Mouse (Mus musculus) urinary bladder, adult 2 months (tissue): ENCODE data around the gene Tcaim. TPM values are rescaled to one million over a fixed set of nuclear protein-coding genes. Genes with fewer than 3 reads are reported as not detected.
A peak's percentile ranks its signal among the peaks of the same experiment; 100 is the strongest.
"Not testable (repeated sequence)": the region's sequence is repeated elsewhere in the genome, so short reads cannot be mapped to it uniquely, and the experiment has no call there.

Experiments used
- DNase-seq: peaks from one replicate; pipeline ENCODE4 v3.0.0; 2022; ENCODE audit warnings: low spot score
- polyA plus RNA-seq: library from polyadenylated mRNA; depleted of rRNA; stranded (reverse); fragments of >200 nt; gene quantifications from 2 replicates; pipeline ENCODE4 v1.2.3, GENCODE M21; 2012; rRNA removed

Gene Tcaim
- polyA plus RNA-seq, 1 experiment = 7.1 TPM

GRCm38 (mm10) chr9:122854526-122854925, 49.2 kb downstream of the Tcaim start:
- DNase-seq = no peak

GRCm38 (mm10) chr9:122855141-122855540, 49.8 kb downstream of the Tcaim start:
- DNase-seq = not testable (repeated sequence)

- no peak for DNase-seq
These were observed 50.3 kb downstream of the Tcaim start for GRCm38 (mm10) chr9:122855617-122856016.

- no peak for DNase-seq
These were observed 51.4 kb downstream of the Tcaim start for GRCm38 (mm10) chr9:122856716-122857115.

GRCm38 (mm10) chr9:122860752-122861151, 55.4 kb downstream of the Tcaim start:
- no peak for DNase-seq

GRCm38 (mm10) chr9:122863731-122864130, 58.4 kb downstream of the Tcaim start:
- no peak for DNase-seq

GRCm38 (mm10) chr9:122864848-122865247, 59.5 kb downstream of the Tcaim start:
- DNase-seq = no peak

- DNase-seq = peak; percentile 67
These were observed 60.4 kb downstream of the Tcaim start, which contains the start of gene Zfp445 for GRCm38 (mm10) chr9:122865697-122866166. Gene Zfp445 (minus strand): TSS chr9:122866006.

- DNase-seq = no peak
These were observed 60.9 kb downstream of the Tcaim start for GRCm38 (mm10) chr9:122866192-122866591.

- DNase-seq = no peak
These were observed 67.3 kb downstream of the Tcaim start for GRCm38 (mm10) chr9:122872595-122872994.

GRCm38 (mm10) chr9:122874653-122875052, 69.3 kb downstream of the Tcaim start:
- DNase-seq = no peak

- no peak for DNase-seq
These were observed 69.8 kb downstream of the Tcaim start for GRCm38 (mm10) chr9:122875145-122875544.

GRCm38 (mm10) chr9:122885385-122885784, 80.0 kb downstream of the Tcaim start, which contains the start of gene Zkscan7:
Gene Zkscan7 (plus strand): TSS chr9:122885685.
- DNase-seq = no peak

Other genes starting within 250 kb of the Tcaim start
- gene Topaz1, start 58.2 kb upstream of the Tcaim start, polyA plus RNA-seq = 0.01 TPM in 2 replicates
- gene Gm35549, start 38.5 kb downstream of the Tcaim start, polyA plus RNA-seq = not detected in 2 replicates
- gene Zfp445, start 60.5 kb downstream of the Tcaim start, polyA plus RNA-seq = 66.7 and 67.3 TPM in 2 replicates
- gene Zkscan7, start 80.1 kb downstream of the Tcaim start, polyA plus RNA-seq = 7.7 and 9.5 TPM in 2 replicates
- 6.3 and 7.1 TPM in 2 replicates for gene Zfp105, start 117.5 kb downstream of the Tcaim start, polyA plus RNA-seq
- gene 1110059G10Rik, start 145.5 kb downstream of the Tcaim start, polyA plus RNA-seq = 18.8 and 19.4 TPM in 2 replicates
- gene Kif15, start 145.5 kb downstream of the Tcaim start, polyA plus RNA-seq = 0.92 and 1.0 TPM in 2 replicates
- gene Tmem42, start 215.8 kb downstream of the Tcaim start, polyA plus RNA-seq = 17.1 and 19.5 TPM in 2 replicates
- 0.22 and 0.47 TPM in 2 replicates for gene Tgm4, start 229.2 kb downstream of the Tcaim start, polyA plus RNA-seq